Mouse (Mus musculus): ENCODE results near the gene Cym. TPM values are rescaled to one million over a fixed set of nuclear protein-coding genes. Genes with fewer than 3 reads are reported as not detected.

The Cym gene
- total RNA-seq, 1 experiment from 2014 or later, result 0.43 TPM

GRCm38 (mm10) chr3:107223230-107223629 lies 1.7 kb upstream of the Cym start:
- DNase-seq, result no peak

GRCm38 (mm10) chr3:107218572-107218971 lies 3.0 kb downstream of the Cym start:
- no peak for DNase-seq

- no peak for DNase-seq
Observed at GRCm38 (mm10) chr3:107217101-107217480, 4.4 kb downstream of the Cym start.

GRCm38 (mm10) chr3:107216400-107217100 lies 5.0 kb downstream of the Cym start:
- DNase-seq, result no peak

GRCm38 (mm10) chr3:107214606-107215005 lies 6.9 kb downstream of the Cym start:
- DNase-seq, result no peak

- DNase-seq, result no peak
Observed at GRCm38 (mm10) chr3:107207625-107208253, 13.8 kb downstream of the Cym start.

GRCm38 (mm10) chr3:107206490-107207150 lies 14.9 kb downstream of the Cym start:
- DNase-seq, result no peak

- DNase-seq, result peak; percentile 70
Observed at GRCm38 (mm10) chr3:107205994-107206393, 15.5 kb downstream of the Cym start.

GRCm38 (mm10) chr3:107205170-107205569 lies 16.4 kb downstream of the Cym start:
- no peak for DNase-seq

- DNase-seq, result no peak
Observed at GRCm38 (mm10) chr3:107204413-107204812, 17.1 kb downstream of the Cym start.

- no peak for DNase-seq
Observed at GRCm38 (mm10) chr3:107201310-107202180, 20.0 kb downstream of the Cym start.

GRCm38 (mm10) chr3:107188226-107188899 lies 33.2 kb downstream of the Cym start:
- peak; percentile 12 for DNase-seq

- no peak for DNase-seq
Observed at GRCm38 (mm10) chr3:107187022-107187421, 34.5 kb downstream of the Cym start.

GRCm38 (mm10) chr3:107185597-107185996 lies 35.9 kb downstream of the Cym start:
- DNase-seq, result no peak

- no peak for DNase-seq
Observed at GRCm38 (mm10) chr3:107183178-107183577, 38.4 kb downstream of the Cym start.

- DNase-seq, result no peak
Observed at GRCm38 (mm10) chr3:107182756-107183155, 38.8 kb downstream of the Cym start, which contains the start of gene Kcna10. Gene Kcna10 (plus strand): TSS chr3:107183056.

- DNase-seq, result no peak
Observed at GRCm38 (mm10) chr3:107180860-107181259, 40.7 kb downstream of the Cym start.

GRCm38 (mm10) chr3:107176501-107176900 lies 45.0 kb downstream of the Cym start:
- no peak for DNase-seq

- peak; percentile 43 for DNase-seq
Observed at GRCm38 (mm10) chr3:107175486-107175885, 46.0 kb downstream of the Cym start.

- no peak for DNase-seq
Observed at GRCm38 (mm10) chr3:107172556-107172955, 49.0 kb downstream of the Cym start.

- DNase-seq, result peak; percentile 7
Observed at GRCm38 (mm10) chr3:107171964-107172363, 49.6 kb downstream of the Cym start.

- DNase-seq, result no peak
Observed at GRCm38 (mm10) chr3:107169552-107169951, 52.0 kb downstream of the Cym start.

All from adrenal gland, postnatal 25 days (tissue).